Mouse (Mus musculus) olfactory bulb, adult 2 months (tissue): Measurements from ENCODE around the gene Gm9936.

Experiments
- CTCF ChIP-seq: fragments of 200-500 bp; IDR thresholded peaks from 2 replicates; pipeline ENCODE4 v1.5.1; 2012; ENCODE audit warnings: low read depth, mild to moderate bottlenecking, low read length, moderate library complexity; ENCODE audit not compliant: insufficient read depth
- POLR2A ChIP-seq: fragments of 200-500 bp; IDR thresholded peaks from 2 replicates; pipeline ENCODE4 v1.6.1; 2012; ENCODE audit warnings: mild to moderate bottlenecking, low read depth, low read length, moderate library complexity; ENCODE audit not compliant: insufficient read depth

DNA sequence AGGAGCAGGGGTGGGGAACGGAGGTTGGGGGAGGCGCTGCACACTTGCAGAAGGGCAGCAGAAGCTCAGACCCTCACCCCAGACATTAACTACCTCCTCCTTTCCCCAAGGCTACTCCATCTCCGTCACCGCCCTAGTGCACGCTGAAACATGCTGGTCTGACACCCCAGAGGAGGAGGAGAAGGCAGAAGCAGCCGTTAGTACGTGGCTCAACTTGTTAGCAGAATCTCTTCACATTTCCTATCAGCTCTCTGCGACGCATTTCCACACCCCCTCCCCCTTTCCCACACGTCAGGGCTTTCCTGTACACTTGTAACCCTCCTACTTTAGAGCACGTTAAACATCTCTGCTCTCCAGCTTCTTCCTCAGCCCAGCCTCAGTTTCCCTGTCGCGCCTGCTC lies 20.9 kb upstream of the Gm9936 start:
- TF ChIP-seq CTCF (no peak), POLR2A (no peak)
